Mouse (Mus musculus): Measurements from ENCODE around the gene Sftpa1.

The Sftpa1 gene

GRCm38 (mm10) chr14:41131540-41131939, at the start of gene Sftpa1:
Sftpa1 (plus strand) TSS chr14:41131782.
- no peak for DNase-seq (ENCODE audit: low read depth in 2 of 2, low spot score in 2 of 2)

GRCm38 (mm10) chr14:41082408-41082807, 49.2 kb upstream of the Sftpa1 start:
- no peak for DNase-seq (ENCODE audit: low read depth in 2 of 2, low spot score in 2 of 2)

GRCm38 (mm10) chr14:41087509-41087908, 44.1 kb upstream of the Sftpa1 start:
- DNase-seq (ENCODE audit: low read depth in 2 of 2, low spot score in 2 of 2): peak in 1 of 2 experiments; percentile 6

GRCm38 (mm10) chr14:41090777-41091176, 40.8 kb upstream of the Sftpa1 start:
- no peak for DNase-seq (ENCODE audit: low read depth in 2 of 2, low spot score in 2 of 2)

- no peak for DNase-seq (ENCODE audit: low read depth in 2 of 2, low spot score in 2 of 2)
These were observed 37.5 kb upstream of the Sftpa1 start for GRCm38 (mm10) chr14:41094114-41094513.

GRCm38 (mm10) chr14:41096296-41096860, 35.2 kb upstream of the Sftpa1 start:
- DNase-seq (ENCODE audit: low read depth in 2 of 2, low spot score in 2 of 2): no peak

GRCm38 (mm10) chr14:41098726-41099125, 32.9 kb upstream of the Sftpa1 start:
- no peak for DNase-seq (ENCODE audit: low read depth in 2 of 2, low spot score in 2 of 2)

- DNase-seq (ENCODE audit: low read depth in 2 of 2, low spot score in 2 of 2): no peak
These were observed 30.9 kb upstream of the Sftpa1 start for GRCm38 (mm10) chr14:41100712-41101111.

GRCm38 (mm10) chr14:41101242-41101641, 30.3 kb upstream of the Sftpa1 start:
- DNase-seq (ENCODE audit: low read depth in 2 of 2, low spot score in 2 of 2): no peak

GRCm38 (mm10) chr14:41102269-41102668, 29.3 kb upstream of the Sftpa1 start:
- no peak for DNase-seq (ENCODE audit: low read depth in 2 of 2, low spot score in 2 of 2)

- DNase-seq (ENCODE audit: low read depth in 2 of 2, low spot score in 2 of 2): no peak
These were observed 26.6 kb upstream of the Sftpa1 start, which contains the start of gene Mat1a for GRCm38 (mm10) chr14:41104853-41105444. Mat1a (plus strand) TSS chr14:41105035.

- DNase-seq (ENCODE audit: low read depth in 2 of 2, low spot score in 2 of 2): no peak
These were observed 20.4 kb upstream of the Sftpa1 start for GRCm38 (mm10) chr14:41111031-41111668.

- no peak for DNase-seq (ENCODE audit: low read depth in 2 of 2, low spot score in 2 of 2)
These were observed 18.6 kb upstream of the Sftpa1 start for GRCm38 (mm10) chr14:41112944-41113343.

- no peak for DNase-seq (ENCODE audit: low read depth in 2 of 2, low spot score in 2 of 2)
These were observed 15.3 kb upstream of the Sftpa1 start for GRCm38 (mm10) chr14:41116271-41116670.

GRCm38 (mm10) chr14:41124683-41125082, 6.9 kb upstream of the Sftpa1 start:
- DNase-seq (ENCODE audit: low read depth in 2 of 2, low spot score in 2 of 2): no peak

GRCm38 (mm10) chr14:41127997-41128396, 3.6 kb upstream of the Sftpa1 start:
- no peak for DNase-seq (ENCODE audit: low read depth in 2 of 2, low spot score in 2 of 2)

GRCm38 (mm10) chr14:41137006-41137405, 5.4 kb downstream of the Sftpa1 start:
- DNase-seq (ENCODE audit: low read depth in 2 of 2, low spot score in 2 of 2): no peak

GRCm38 (mm10) chr14:41140686-41141085, 9.1 kb downstream of the Sftpa1 start:
- DNase-seq (ENCODE audit: low read depth in 2 of 2, low spot score in 2 of 2): no peak

- no peak for DNase-seq (ENCODE audit: low read depth in 2 of 2, low spot score in 2 of 2)
These were observed 14.5 kb downstream of the Sftpa1 start for GRCm38 (mm10) chr14:41146035-41146434.

- no peak for DNase-seq (ENCODE audit: low read depth in 2 of 2, low spot score in 2 of 2)
These were observed 15.3 kb downstream of the Sftpa1 start for GRCm38 (mm10) chr14:41146922-41147321.

- DNase-seq (ENCODE audit: low read depth in 2 of 2, low spot score in 2 of 2): no peak
These were observed 15.8 kb downstream of the Sftpa1 start for GRCm38 (mm10) chr14:41147356-41147755.

GRCm38 (mm10) chr14:41151220-41151898, 19.8 kb downstream of the Sftpa1 start, which contains the start of gene Mbl1:
Mbl1 (plus strand) TSS chr14:41151458.
- DNase-seq (ENCODE audit: low read depth in 2 of 2, low spot score in 2 of 2): no peak
